Mouse (Mus musculus) brain, embryonic 14.5 days (tissue): ENCODE measurements at regions not wholly inside any gene's neighbourhood (a gene's known extent, or its start where the extent isn't known, plus 50 kb on each side); places are given as distances from the start of the nearest gene placed in this dataset.

Experiments used
- CTCF ChIP-seq: fragments of 200-500 bp; IDR thresholded peaks from 2 replicates; pipeline ENCODE4 v1.5.1; 2012; ENCODE audit warnings: inconsistent platforms, mild to moderate bottlenecking, moderate library complexity, borderline replicate concordance; ENCODE audit not compliant: insufficient read depth, insufficient read length; ENCODE audit errors: extremely low read depth
- POLR2A ChIP-seq: fragments of 200-500 bp; IDR thresholded peaks from 2 replicates; pipeline ENCODE4 v1.6.1; 2012; ENCODE audit warnings: mild to moderate bottlenecking, inconsistent platforms, borderline replicate concordance; ENCODE audit not compliant: poor library complexity, insufficient read depth, insufficient read length, severe bottlenecking; ENCODE audit errors: extremely low read depth

GRCm38 (mm10) chr4:25464792-25465590, 183.4 kb upstream of the Ufl1 start:
- TF ChIP-seq POLR2A (no peak), CTCF (no peak)
